Mouse (Mus musculus) spleen, embryonic (tissue): Measurements from ENCODE around the gene Pon1.
"Not testable (repeated sequence)": the region's sequence is repeated elsewhere in the genome, so short reads cannot be mapped to it uniquely, and the experiment has no call there.

Experiments
- CTCF ChIA-PET: fragments of 350-600 bp; sonication (Branson Sonifier 250); formaldehyde crosslinking; loops from one replicate; lab custom pipeline; 2022; lab: Charles Lee

Pon1 gene

DNA sequence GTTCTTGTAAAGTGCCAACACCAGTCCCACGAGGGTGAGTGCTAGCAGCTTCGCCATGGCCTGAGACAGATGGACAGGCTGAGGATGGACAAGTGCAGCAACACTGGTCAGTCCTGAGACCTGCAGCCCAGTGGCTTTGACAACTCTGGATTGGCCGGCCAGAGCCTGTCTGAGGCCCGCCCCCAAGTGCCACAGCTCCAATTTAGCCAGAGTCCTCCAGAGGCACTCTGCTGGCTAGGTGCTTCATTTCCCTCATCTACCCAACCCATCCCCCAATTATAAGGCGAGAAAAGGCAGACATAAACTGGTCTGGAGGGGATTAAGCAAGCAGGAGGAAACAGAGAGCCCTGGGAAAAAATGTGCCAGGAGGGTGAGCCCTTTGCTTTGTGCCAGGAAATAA lies at the start of gene Pon1:
Gene Pon1 (minus strand): TSS at position 254 of the 400 bp plus-strand sequence.
- CTCF ChIA-PET: interaction anchor here (0.7 kb wide), 1 partner anchor 238 kb away, joined by 4 read pairs; no protein-coding TSS in a partner anchor

DNA sequence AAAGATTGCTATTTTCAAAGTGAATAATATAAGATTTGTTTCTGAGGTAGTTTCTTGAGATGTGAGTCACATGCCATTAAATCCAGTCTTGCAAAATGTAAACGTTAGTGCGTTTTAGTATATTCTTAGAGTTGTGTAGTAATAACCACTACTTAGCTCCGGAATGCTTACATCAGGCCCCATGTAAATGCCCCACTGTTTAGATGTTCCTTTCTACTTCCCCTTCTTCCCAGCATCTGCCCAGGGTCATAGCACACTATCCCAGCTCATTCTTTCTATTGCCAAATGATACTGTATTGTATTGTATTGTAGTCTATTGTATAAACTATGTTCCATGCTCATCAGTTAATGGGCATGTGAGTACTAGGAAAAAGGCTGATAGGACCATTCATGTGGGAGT lies 45.1 kb upstream of the Pon1 start:
- CTCF ChIA-PET: no interaction called here

DNA sequence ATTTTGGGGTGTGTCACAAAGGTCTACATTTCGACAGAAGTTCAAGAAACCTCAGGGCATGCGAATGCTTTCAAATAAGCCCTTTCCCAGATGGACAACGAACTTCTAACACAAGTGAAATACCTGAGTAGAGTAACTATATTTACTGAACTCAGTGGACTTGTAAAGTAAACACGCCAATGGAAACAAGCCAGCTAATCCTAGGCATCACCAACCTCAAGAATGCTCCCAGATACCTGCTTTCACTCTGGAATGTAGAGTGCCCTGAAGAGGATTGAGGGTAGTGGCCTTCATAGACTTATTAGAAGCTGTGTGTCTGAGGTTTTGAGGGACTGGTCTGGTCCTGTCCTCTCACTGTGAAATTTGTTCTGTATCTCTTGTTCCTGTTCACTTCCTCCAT lies 43.8 kb upstream of the Pon1 start:
- CTCF ChIA-PET: no interaction called here

DNA sequence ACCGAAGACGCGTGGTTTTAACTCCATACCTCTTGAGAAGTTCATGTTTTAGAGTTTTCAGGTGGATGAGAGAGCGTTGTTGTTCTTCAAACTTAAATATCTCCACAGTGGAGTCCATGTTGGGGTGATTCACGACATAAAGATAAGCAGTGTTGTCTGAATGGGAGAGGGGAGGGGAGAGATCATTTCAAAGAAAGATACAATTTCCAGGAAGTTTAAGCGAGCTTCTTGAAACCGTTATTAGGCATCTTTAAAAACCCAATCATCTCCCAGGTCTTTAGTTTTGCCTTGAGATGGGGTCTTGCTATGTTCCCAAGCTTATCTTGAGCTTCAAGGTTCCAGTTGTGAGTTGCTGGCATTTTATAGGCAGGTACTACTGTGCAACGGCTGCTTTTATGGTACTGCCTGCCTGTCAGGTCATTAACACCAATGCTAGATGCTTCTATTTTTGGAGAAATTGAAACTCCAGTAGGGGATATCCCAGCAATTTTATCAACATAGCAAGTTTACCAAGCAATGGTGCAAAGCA lies 43.2 kb upstream of the Pon1 start:
- CTCF ChIA-PET: interaction anchor here (0.9 kb wide), 1 partner anchor 647 kb away, joined by 3 read pairs; no protein-coding TSS in a partner anchor

DNA sequence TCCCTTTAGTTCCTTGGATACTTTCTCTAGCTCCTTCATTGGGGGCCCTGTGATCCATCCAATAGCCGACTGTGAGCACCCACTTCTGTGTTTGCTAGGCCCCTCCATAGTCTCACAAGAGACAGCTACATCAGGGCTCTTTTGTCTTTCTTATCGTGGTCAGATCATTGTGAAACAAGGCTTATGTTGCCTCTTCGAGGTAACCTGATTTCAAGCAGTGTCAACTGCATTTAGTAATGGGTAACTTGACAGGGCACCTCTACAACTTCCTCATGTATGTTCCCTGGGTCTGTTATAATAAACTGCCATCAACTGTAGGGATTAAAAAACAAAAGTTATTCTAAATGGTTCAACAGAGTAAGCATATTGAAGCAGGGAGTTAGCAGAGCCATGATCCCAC lies 40.8 kb upstream of the Pon1 start:
- CTCF ChIA-PET: no interaction called here

DNA sequence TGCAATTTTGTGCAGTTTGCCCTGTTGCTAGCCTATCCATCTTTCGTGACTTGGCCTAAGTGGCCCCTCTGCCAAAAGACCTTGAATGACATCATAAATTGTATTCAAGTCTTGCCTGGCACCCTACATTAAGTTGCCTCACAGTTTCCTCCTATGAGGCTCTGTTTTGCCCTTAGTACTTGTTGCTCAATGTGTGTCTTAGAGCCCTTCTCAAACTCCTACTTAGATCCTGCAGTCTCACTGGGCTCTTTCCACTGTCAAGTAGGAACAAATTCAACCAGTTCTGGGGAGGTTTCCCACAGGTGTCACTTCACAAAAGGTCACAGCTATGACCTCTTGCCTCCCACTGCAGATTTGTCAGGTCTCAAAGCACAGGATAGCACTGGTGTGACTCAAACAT lies 40.1 kb upstream of the Pon1 start:
- CTCF ChIA-PET: no interaction called here

DNA sequence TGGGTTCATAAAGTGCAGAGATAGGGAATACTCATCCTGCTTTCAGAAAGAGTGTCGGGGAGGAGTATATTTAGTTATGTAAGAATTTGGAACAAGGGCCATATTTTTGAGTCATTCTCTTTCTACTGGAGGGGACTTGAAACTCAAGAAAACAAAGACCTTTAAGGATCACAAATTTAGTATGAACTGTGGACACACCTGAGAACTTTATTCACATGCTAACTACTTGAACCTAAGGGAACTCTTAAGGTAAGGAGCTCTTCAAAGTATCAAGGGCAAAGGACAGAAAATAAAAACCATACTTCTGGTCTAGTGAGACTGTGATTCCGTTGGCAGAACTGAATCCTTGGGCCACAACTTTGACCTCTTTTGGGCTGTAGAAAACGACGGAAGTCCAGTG lies 38.3 kb upstream of the Pon1 start:
- CTCF ChIA-PET: interaction anchor here (0.8 kb wide), 1 partner anchor 622 kb away, joined by 3 read pairs; no protein-coding TSS in a partner anchor

DNA sequence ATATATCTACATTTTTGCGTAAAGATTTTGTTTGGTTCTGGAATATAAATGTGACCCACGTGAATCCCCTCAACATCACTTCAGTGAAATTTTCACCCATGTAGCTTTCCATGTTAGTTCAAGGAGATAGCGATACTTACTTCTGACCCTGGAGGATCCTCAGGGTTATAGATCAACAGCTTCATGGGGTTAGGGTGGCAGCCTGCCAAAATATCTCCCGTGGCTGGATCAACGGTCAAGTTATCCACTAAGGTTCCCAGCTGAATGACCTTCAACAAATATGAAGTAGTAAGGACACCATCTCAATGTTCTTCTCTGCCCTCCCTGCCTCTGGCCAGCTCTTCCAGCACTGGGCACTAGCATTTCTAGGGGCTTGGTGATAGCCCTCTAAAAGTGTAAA lies 36.5 kb upstream of the Pon1 start:
- CTCF ChIA-PET: no interaction called here

DNA sequence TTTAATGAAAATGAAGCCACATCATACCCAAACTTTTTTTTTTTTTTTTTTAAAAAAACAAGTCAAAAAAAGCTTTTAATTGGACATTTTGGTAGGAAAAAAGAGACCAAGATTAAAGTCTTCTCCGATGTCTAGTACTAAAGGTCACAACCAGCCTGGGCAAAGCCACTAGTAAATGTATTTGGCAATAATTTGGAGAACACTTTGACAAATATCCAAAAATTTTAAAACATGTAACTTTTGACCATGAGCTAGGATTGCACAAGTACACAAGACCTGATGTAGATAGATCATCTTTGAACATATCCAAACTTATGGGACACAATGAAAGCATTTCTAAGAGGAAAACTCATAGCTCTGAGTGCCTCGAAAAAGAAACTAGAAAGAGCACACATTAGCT lies 29.8 kb upstream of the Pon1 start:
- CTCF ChIA-PET: not testable (repeated sequence)

DNA sequence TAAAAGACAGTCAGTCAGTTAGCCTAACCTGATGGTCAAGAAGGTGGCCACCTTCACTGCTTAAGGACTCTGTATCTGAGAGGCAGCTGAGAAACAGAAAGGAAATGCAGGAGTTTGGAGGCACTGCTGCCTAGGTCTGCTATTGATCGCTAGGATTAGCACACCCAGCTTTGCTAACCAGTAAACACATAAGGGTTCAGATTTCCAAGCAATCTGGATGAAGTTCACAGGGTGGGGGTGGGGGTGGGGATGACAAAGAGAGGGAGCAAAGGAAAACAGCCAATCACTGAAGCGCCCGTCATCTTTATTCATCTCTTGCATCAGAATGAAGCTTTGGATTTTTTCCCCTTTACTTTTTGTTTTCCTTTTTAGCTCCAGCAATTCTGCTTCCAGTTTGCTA lies 28.3 kb upstream of the Pon1 start:
- CTCF ChIA-PET: no interaction called here

DNA sequence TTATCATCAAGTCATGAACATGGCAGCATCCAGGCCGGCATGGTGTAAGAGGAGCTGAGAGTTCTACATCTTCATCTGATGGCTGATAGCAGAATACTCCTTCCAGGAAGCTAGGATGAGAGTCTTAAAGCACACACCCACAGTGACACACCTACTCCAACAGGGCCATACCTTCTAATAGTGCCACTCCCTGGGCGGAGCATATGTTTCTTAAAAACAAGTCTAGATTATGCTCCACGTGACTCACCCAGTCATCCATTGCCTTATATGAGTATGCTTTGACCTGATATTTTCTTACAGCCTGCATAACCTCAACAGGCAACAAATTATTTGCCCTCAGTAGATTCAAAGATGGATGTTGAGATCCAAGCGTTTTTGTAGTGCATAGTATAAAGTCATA lies 24.4 kb upstream of the Pon1 start:
- CTCF ChIA-PET: no interaction called here

DNA sequence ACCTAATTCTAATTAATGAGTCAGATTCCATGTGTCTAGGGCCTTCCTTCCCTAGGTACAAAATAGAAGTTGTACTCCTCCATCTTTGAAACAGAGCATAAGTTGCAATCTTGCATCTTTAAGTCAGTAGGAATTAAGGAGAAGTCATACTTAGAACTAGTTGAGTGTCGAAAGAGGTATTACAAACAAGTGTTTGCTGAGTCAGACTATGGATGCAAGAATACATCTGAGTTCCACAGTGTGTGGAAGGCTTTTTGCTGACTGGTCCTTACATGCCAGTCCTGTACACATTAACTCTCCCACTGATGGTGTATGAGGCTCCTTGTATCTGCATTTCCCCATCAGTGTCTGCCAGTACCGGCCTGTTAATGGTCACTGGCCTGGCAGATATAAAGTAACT lies 14.1 kb upstream of the Pon1 start:
- CTCF ChIA-PET: no interaction called here

DNA sequence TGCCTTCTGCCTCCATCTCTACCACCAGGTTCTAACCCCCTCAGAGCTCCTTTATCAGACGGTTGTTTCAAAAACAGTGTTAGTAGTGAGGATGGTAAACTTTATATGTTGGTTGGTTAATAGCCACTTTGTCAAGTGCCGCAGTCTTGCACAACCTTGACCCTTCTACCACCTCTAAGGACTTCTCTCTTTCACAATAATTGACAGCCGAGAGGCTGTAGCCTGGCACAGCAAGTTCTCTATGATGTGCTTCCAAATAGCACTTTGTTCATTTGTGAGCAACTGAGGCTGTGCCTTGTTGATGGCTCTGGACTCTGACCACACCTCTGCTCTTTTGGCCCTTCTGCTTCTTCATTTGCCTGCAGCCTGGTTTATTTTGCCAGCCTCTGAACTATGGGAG lies 6.2 kb upstream of the Pon1 start:
- CTCF ChIA-PET: no interaction called here

DNA sequence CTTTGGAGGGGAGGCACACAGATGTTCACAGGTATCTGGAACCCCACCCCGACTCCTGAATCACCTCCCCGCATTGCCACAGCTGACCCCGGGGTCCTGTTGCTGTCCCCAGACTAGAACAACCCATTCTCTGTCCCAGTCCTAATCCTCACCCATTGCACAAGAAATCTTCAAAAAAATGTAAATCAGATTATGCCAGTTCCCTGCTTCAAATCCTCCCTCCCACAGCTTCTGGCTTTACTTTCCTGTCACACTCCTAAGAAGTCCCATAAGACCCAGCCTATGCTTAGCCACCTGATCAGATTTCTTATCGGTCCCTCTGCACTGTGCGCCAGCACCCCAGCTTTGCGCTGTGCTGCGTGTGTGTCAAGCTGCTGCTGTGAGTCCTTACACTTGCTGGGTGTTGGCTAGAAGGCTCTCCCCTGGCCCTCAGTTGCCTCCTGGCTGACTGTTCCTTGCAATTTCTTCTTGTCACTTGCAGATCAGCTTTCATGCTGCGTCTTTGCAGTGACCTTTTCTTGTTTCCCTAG lies 5.7 kb upstream of the Pon1 start:
- CTCF ChIA-PET: no interaction called here

DNA sequence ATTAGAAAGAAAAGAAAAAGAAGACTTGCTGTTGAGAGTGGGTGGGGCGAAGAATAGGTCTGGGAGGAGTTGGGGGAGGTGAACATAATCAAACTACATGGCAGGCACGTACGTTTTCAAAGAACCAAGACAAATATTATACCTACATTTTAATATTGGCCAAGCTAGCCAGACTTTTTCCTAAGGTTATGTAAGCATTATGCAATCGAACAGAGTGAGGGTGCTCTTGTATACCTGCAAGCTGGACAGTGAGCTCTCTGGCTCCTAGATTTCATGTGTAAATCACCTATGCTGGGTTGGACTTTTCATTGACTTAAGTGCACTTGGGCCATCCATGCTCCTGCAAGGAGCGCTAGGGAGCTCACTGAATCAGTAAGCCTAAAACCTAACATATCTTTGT lies 4.8 kb upstream of the Pon1 start:
- CTCF ChIA-PET: no interaction called here

DNA sequence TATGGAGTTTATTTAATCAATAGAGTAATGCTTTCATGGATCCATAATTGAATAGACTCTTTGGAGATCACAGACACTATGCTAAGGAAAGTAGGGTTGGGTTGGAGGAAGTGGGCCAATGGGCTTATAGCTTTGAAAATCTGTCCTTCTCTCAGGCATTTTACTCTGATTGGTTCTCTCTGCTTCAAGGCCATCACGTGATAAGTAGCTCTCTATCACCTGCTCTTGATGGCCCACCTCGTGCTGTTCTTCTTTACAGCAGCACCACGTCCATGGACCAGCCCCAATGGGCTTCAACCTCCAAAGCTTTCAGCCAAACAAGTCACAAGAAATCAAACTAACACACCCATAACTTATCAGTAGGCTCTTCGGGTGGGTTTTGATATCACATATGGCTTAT lies 3.0 kb downstream of the Pon1 start:
- CTCF ChIA-PET: no interaction called here

DNA sequence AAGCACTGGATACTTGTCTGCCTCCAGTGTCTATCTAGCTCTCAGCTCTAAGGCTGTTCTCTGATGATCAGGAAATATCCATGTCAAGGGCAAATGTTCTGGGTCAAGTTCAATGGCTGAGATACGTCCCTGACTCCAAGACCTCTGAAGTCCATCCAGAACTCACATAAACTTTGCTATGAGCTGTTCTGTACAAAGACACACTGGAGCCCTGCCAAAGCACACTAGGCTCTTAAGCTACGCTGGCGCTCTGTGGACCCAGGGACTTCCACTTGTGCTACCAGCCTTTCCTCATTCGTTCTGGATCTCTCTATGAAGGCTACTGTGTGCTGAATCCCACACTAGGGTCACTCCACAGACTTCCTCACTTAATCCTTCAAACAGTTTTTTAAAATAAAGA lies 4.2 kb downstream of the Pon1 start:
- CTCF ChIA-PET: no interaction called here

DNA sequence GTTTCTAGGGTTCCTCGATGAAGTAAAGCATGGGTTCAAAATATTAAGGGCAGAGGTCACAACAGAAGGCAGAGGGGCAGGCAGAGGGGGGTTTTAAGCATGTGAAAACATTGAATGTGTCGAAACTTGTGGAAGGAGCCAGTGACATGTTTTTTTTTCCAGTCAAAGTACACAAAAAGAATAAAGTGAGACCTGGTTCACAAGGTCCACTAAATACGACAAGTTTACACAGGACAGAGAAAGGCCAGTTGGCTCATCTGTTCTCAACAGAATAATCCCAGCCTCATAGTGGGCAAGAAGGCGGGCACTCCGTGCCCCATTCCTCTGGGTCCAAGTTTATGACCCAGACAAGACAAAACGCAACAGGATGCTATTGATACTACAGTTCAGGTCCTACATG lies 4.8 kb downstream of the Pon1 start:
- CTCF ChIA-PET: no interaction called here

DNA sequence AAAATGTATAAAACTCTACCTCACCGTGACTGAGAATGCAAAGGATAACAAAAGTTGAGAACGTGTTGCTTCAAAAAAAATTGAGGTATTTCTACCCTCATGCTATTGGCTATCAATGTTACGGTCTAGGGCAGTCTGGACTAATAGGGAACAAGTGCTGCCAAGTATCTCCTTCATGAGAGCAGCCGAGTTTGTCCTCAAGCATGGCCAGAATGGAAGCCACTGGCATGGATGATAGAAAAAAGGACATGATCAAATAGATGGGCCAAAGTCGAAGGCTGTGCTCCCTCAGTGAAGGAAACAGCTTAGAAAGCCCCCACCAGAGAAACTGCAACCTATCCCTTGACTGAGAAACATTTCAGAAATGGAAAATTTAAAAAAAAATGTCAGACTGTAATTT lies 5.7 kb downstream of the Pon1 start:
- CTCF ChIA-PET: no interaction called here

DNA sequence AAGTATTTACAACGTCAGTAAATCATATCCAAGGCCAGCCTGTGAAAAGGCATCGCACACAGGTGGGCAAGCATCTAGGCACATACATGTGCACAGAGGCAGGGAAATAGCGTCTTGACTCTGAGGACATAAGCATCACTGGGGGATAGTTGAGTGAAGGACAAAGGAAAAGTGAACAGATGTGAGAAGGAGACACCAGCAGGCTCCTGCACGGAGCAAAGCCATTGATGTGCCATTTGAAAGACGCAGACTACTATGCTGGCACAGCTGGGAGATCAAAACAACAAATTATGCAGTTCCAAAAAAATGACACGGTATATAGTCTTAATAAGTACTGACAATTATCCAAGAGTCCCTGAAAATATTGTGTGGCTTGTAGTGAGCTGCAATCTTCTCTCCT lies 6.2 kb downstream of the Pon1 start:
- CTCF ChIA-PET: no interaction called here

DNA sequence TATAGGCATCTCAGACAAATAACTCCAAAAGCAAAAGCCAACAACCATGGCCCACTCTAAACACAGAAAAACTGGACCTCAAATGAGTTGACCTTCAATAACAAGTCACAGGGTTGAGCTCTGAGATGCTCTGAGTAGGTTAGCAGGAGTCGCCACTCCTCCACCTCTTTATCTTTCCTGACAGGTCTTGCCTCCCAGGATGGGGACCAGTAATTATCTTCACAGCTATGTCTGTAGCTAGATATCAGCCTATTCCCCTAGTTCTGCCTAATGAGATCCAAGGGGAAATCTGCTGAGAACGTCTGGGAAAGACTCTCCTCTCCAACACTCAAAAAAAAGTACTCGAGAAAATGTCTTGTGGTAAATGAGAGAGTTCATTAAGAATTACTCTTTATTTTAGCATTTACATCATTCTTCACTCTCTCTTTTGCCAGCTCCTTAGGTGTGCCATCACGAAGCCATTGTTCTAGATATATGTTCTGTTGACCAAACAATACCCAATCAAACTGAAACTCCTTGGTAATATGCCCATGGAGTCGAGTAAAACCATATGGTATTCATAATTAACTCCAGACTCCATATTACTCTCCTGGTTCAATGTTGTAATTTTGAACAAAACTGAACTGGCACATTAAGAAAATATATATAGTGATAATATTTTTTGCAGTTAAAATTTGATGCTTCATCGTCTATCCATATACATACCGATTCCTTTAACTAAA lies 7.4 kb downstream of the Pon1 start:
- CTCF ChIA-PET: no interaction called here

DNA sequence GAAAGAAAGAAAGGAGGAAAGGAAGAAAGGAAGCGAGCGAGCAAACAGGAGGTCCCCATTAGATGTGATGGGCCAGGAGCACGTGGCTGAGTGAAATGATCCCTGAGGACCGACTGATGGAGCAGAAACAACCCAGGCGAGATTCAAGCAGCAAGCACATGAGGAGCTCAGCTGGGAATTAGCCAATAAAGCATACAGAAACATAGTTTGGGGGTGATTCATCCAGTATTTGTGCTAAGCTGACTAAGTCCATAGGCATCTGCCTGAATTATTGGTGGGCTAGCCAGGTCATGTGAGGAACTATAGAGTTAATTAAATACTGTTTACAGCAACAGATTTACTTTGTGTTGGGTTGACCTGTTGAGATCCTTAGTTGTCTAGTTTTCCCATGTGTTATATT lies 13.1 kb downstream of the Pon1 start:
- CTCF ChIA-PET: interaction anchor here (0.9 kb wide), 1 partner anchor 1033 kb away, joined by 4 read pairs; no protein-coding TSS in a partner anchor

DNA sequence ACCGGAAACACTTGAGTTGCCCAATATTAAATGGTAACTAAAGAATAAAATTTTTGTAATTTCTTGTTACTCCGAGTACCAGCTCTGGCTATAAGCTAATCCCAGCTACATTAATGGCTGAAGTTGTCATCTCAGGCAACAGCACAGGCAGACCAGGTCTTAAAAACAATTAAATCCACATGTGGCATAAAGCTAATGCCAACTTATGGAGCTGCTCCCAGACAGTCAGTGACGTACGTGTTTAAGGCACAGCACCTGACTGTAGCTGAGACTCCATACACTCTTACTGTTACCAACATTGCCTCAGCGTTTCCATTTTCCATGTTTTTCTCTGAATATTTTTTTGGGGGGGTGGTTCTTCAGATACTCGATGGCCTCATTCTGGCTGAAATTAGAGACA lies 14.6 kb downstream of the Pon1 start:
- CTCF ChIA-PET: no interaction called here
